Mouse (Mus musculus): ENCODE results near the gene Entr1. TPM values are rescaled to one million over a fixed set of nuclear protein-coding genes. Genes with fewer than 3 reads are reported as not detected.

Entr1 gene
- polyA plus RNA-seq, 2 experiments: 35.3 to 36.0 TPM

GRCm38 (mm10) chr2:26424541-26424940 is 35.4 kb upstream of the Entr1 start:
- no peak overlapping the region for H3K4me3 ChIP-seq (ENCODE audit: insufficient read depth in 1 of 2, low read depth in 2 of 2, low read length in 2 of 2)
- H3K9ac ChIP-seq (replicated peaks): no peak overlapping the region
- no peaks in the 10 kb centered on the region for H3K9me3 ChIP-seq (ENCODE audit: control insufficient read depth, low read length)
- 73% methylated on average over 2 of the region's 2 CpGs for WGBS (ENCODE audit: insufficient replicate concordance)
- no peak overlapping the region for H3K4me2 ChIP-seq (ENCODE audit: low read depth)
- no peaks in the 10 kb centered on the region for H3K4me1 ChIP-seq (replicated peaks; ENCODE audit: control insufficient read depth in 2 of 2, insufficient read depth in 2 of 2, low read length in 1 of 2)
- DNase-seq (ENCODE audit: low read depth in 3 of 3, low spot score in 3 of 3) (no peak), ATAC-seq (ENCODE audit: insufficient read depth) (no peak)
- H3K27me3 ChIP-seq (ENCODE audit: control insufficient read depth, insufficient read depth, low read length): no peaks in the 10 kb centered on the region
- H3K36me3 ChIP-seq (replicated peaks; ENCODE audit: control insufficient read depth, insufficient read depth, low read depth): peaks cover 28% of the 10 kb centered on the region
- TF ChIP-seq CTCF (IDR thresholded peaks at IDR 0.05; ENCODE audit: low read depth) (no peak), EP300 (IDR thresholded peaks at IDR 0.05; ENCODE audit: low read depth) (no peak)
- no peak overlapping the region for H3K27ac ChIP-seq

GRCm38 (mm10) chr2:26423086-26423485 is 34.0 kb upstream of the Entr1 start:
- no peaks in the 10 kb centered on the region for H3K9me3 ChIP-seq (ENCODE audit: control insufficient read depth, low read length)
- 65% methylated on average over 1 of the region's 1 CpGs for WGBS (ENCODE audit: insufficient replicate concordance)
- TF ChIP-seq CTCF (IDR thresholded peaks at IDR 0.05; ENCODE audit: low read depth) (no peak), EP300 (IDR thresholded peaks at IDR 0.05; ENCODE audit: low read depth) (no peak)
- no peak for DNase-seq (ENCODE audit: low read depth in 3 of 3, low spot score in 3 of 3)
- no peak overlapping the region for H3K9ac ChIP-seq (replicated peaks)
- no peak overlapping the region for H3K27ac ChIP-seq
- no peaks in the 10 kb centered on the region for H3K4me1 ChIP-seq (replicated peaks; ENCODE audit: control insufficient read depth in 2 of 2, insufficient read depth in 2 of 2, low read length in 1 of 2)
- H3K27me3 ChIP-seq (ENCODE audit: control insufficient read depth, insufficient read depth, low read length): no peaks in the 10 kb centered on the region
- peaks cover 28% of the 10 kb centered on the region for H3K36me3 ChIP-seq (replicated peaks; ENCODE audit: control insufficient read depth, insufficient read depth, low read depth)
- no peak for ATAC-seq (ENCODE audit: insufficient read depth)
- no peak overlapping the region for H3K4me3 ChIP-seq (ENCODE audit: insufficient read depth in 1 of 2, low read depth in 2 of 2, low read length in 2 of 2)
- no peak overlapping the region for H3K4me2 ChIP-seq (ENCODE audit: low read depth)

- no peaks in the 10 kb centered on the region for H3K9me3 ChIP-seq (ENCODE audit: control insufficient read depth, low read length)
- WGBS (ENCODE audit: insufficient replicate concordance): 80% methylated on average over 2 of the region's 2 CpGs
- peaks cover 28% of the 10 kb centered on the region for H3K36me3 ChIP-seq (replicated peaks; ENCODE audit: control insufficient read depth, insufficient read depth, low read depth)
- no peak for DNase-seq (ENCODE audit: low read depth in 3 of 3, low spot score in 3 of 3)
- H3K9ac ChIP-seq (replicated peaks): no peak overlapping the region
- no peak for ATAC-seq (ENCODE audit: insufficient read depth)
- no peaks in the 10 kb centered on the region for H3K27me3 ChIP-seq (ENCODE audit: control insufficient read depth, insufficient read depth, low read length)
- no peak overlapping the region for H3K4me3 ChIP-seq (ENCODE audit: insufficient read depth in 1 of 2, low read depth in 2 of 2, low read length in 2 of 2)
- peaks cover 2 to 3% of the 10 kb centered on the region in 2 experiments; a peak in 3 of 4 replicates for H3K4me1 ChIP-seq (replicated peaks; ENCODE audit: control insufficient read depth in 2 of 2, insufficient read depth in 2 of 2, low read length in 1 of 2)
- no peak overlapping the region for H3K27ac ChIP-seq
- TF ChIP-seq CTCF (IDR thresholded peaks at IDR 0.05; ENCODE audit: low read depth): no peak
- TF ChIP-seq EP300 (IDR thresholded peaks at IDR 0.05; ENCODE audit: low read depth): no peak
- H3K4me2 ChIP-seq (ENCODE audit: low read depth): no peak overlapping the region
Measured at GRCm38 (mm10) chr2:26421969-26422368, 32.9 kb upstream of the Entr1 start.

GRCm38 (mm10) chr2:26418120-26418519 is 29.0 kb upstream of the Entr1 start:
- Histone ChIP-seq H3K36me3 (replicated peaks; ENCODE audit: control insufficient read depth, insufficient read depth, low read depth) (peaks cover 25% of the 10 kb centered on the region), H3K4me1 (replicated peaks; ENCODE audit: control insufficient read depth in 2 of 2, insufficient read depth in 2 of 2, low read length in 1 of 2) (peaks cover 3 to 4% of the 10 kb centered on the region in 2 experiments; a peak in 3 of 4 replicates), H3K9me3 (ENCODE audit: control insufficient read depth, low read length) (no peaks in the 10 kb centered on the region), H3K4me2 (ENCODE audit: low read depth) (no peak overlapping the region), H3K4me3 (ENCODE audit: insufficient read depth in 1 of 2, low read depth in 2 of 2, low read length in 2 of 2) (no peak overlapping the region), H3K27me3 (ENCODE audit: control insufficient read depth, insufficient read depth, low read length) (no peaks in the 10 kb centered on the region), H3K9ac (replicated peaks) (no peak overlapping the region), H3K27ac (no peak overlapping the region)
- TF ChIP-seq EP300 (IDR thresholded peaks at IDR 0.05; ENCODE audit: low read depth) (no peak), CTCF (IDR thresholded peaks at IDR 0.05; ENCODE audit: low read depth) (no peak)
- WGBS (ENCODE audit: insufficient replicate concordance): 48% methylated on average over 1 of the region's 1 CpGs
- no peak for ATAC-seq (ENCODE audit: insufficient read depth)
- DNase-seq (ENCODE audit: low read depth in 3 of 3, low spot score in 3 of 3): no peak

- H3K36me3 ChIP-seq (replicated peaks; ENCODE audit: control insufficient read depth, insufficient read depth, low read depth): peaks cover 19% of the 10 kb centered on the region
- TF ChIP-seq CTCF (IDR thresholded peaks at IDR 0.05; ENCODE audit: low read depth) (no peak), EP300 (IDR thresholded peaks at IDR 0.05; ENCODE audit: low read depth) (peak; percentile 72)
- H3K27me3 ChIP-seq (ENCODE audit: control insufficient read depth, insufficient read depth, low read length): no peaks in the 10 kb centered on the region
- H3K4me1 ChIP-seq (replicated peaks; ENCODE audit: control insufficient read depth in 2 of 2, insufficient read depth in 2 of 2, low read length in 1 of 2): peaks cover 3 to 4% of the 10 kb centered on the region in 2 experiments; a peak in 3 of 4 replicates
- H3K9me3 ChIP-seq (ENCODE audit: control insufficient read depth, low read length): no peaks in the 10 kb centered on the region
- no peak overlapping the region for H3K9ac ChIP-seq (replicated peaks)
- H3K27ac ChIP-seq: no peak overlapping the region
- no peak overlapping the region for H3K4me2 ChIP-seq (ENCODE audit: low read depth)
- no peak overlapping the region for H3K4me3 ChIP-seq (ENCODE audit: insufficient read depth in 1 of 2, low read depth in 2 of 2, low read length in 2 of 2)
- DNase-seq (ENCODE audit: low read depth in 3 of 3, low spot score in 3 of 3): peak in 1 of 3 experiments; percentile 24
- peak; percentile 55 for ATAC-seq (ENCODE audit: insufficient read depth)
Measured at GRCm38 (mm10) chr2:26417066-26417465, 27.9 kb upstream of the Entr1 start.
